Mouse (Mus musculus): ENCODE data around the gene Hk3. TPM values are rescaled to one million over a fixed set of nuclear protein-coding genes. Genes with fewer than 3 reads are reported as not detected.

Gene Hk3
- polyA plus RNA-seq, 1 experiment from 2014 or later: 2.6 TPM

Other genes with a start within 250 kb of the Hk3 start
- not detected in 2 replicates for gene Eif4e1b, start 237.4 kb downstream of the Hk3 start, polyA plus RNA-seq (2015; fragmentation: Nextera tagmentation; extraction: Ambion mirVana)
- gene Tspan17, start 232.0 kb downstream of the Hk3 start, polyA plus RNA-seq (2015; fragmentation: Nextera tagmentation; extraction: Ambion mirVana): 14.5 and 17.7 TPM in 2 replicates
- gene Unc5a, start 72.0 kb downstream of the Hk3 start, polyA plus RNA-seq (2015; fragmentation: Nextera tagmentation; extraction: Ambion mirVana): 2.2 and 2.3 TPM in 2 replicates
- 22.0 and 31.5 TPM in 2 replicates for gene Uimc1, start 78.9 kb upstream of the Hk3 start, polyA plus RNA-seq (2015; fragmentation: Nextera tagmentation; extraction: Ambion mirVana)
- 14.1 and 15.6 TPM in 2 replicates for gene Zfp346, start 83.9 kb upstream of the Hk3 start, polyA plus RNA-seq (2015; fragmentation: Nextera tagmentation; extraction: Ambion mirVana)
- not detected in 2 replicates for gene Gm17617, start 112.2 kb upstream of the Hk3 start, polyA plus RNA-seq (2015; fragmentation: Nextera tagmentation; extraction: Ambion mirVana)
- 6.8 and 7.8 TPM in 2 replicates for gene Fgfr4, start 131.3 kb upstream of the Hk3 start, polyA plus RNA-seq (2015; fragmentation: Nextera tagmentation; extraction: Ambion mirVana)
- 37.9 and 44.6 TPM in 2 replicates for gene Nsd1, start 188.4 kb upstream of the Hk3 start, polyA plus RNA-seq (2015; fragmentation: Nextera tagmentation; extraction: Ambion mirVana)

Data from stomach, embryonic 16.5 days (tissue).